In genomic region chr3:97226719-97227118, GRCm38 (mm10) we compare ENCODE assay signal across 8 mouse cellular contexts.
DNase-seq lines count a peak whose midpoint lies in the region; ATAC-seq lines count a peak whose summit lies in the region.

No protein-coding gene starts in this region.

- peak overlapping the region; percentile 86 for H3K9ac ChIP-seq in kidney, embryonic 14.5 days (ENCODE audit: low read depth, low read length)
- peak overlapping the region; percentile 90 for H3K9ac ChIP-seq in heart, embryonic 15.5 days

- no peaks in the 10 kb centered on the region for H3K9me3 ChIP-seq in kidney, embryonic 14.5 days (ENCODE audit: control insufficient read depth, low read length)
- H3K9me3 ChIP-seq in heart, embryonic 15.5 days (replicated peaks) = no peaks in the 10 kb centered on the region
- peaks cover 5% of the 10 kb centered on the region; the same call in 1 of the 2 replicates for H3K9me3 ChIP-seq in midbrain, embryonic 10.5 days (replicated peaks)

- peak; percentile 29; the same call in 1 of the 2 replicates for ATAC-seq in kidney, embryonic 14.5 days (ENCODE audit: low FRiP score, low TSS enrichment)
- no peak for ATAC-seq in heart, embryonic 15.5 days (replicated peaks; ENCODE audit: insufficient number of reproducible peaks, insufficient read depth, low FRiP score, low read depth)
- no peak for ATAC-seq in megakaryocyte-erythroid progenitor cell, adult 5-6 weeks (replicated peaks; ENCODE audit: low FRiP score, low TSS enrichment, poor library complexity, severe bottlenecking)

- peak overlapping the region; percentile 88 for H3K27ac ChIP-seq in kidney, embryonic 14.5 days (ENCODE audit: low read depth, low read length)
- H3K27ac ChIP-seq in heart, embryonic 15.5 days = peak overlapping the region; percentile 93
- H3K27ac ChIP-seq in midbrain, embryonic 10.5 days (replicated peaks) = peak overlapping the region; percentile 98

- H3K27me3 ChIP-seq in kidney, embryonic 14.5 days (ENCODE audit: control insufficient read depth, insufficient read depth, low read length) = no peaks in the 10 kb centered on the region
- H3K27me3 ChIP-seq in heart, embryonic 15.5 days = no peaks in the 10 kb centered on the region
- no peaks in the 10 kb centered on the region for H3K27me3 ChIP-seq in midbrain, embryonic 10.5 days (ENCODE audit: low read depth, poor library complexity, severe bottlenecking)

- no peak for DNase-seq in kidney, adult 9 months
- DNase-seq in Muller cell, postnatal 12 days (ENCODE audit: inconsistent ontology term) = peak; percentile 32
- no peak for DNase-seq in midbrain, embryonic 10.5 days (ENCODE audit: low spot score)
- no peak for DNase-seq in adrenal gland, adult 18-20 months (ENCODE audit: low spot score in 2 of 2)
- no peak for DNase-seq in thymus, postnatal 4 days

- H3K36me3 ChIP-seq in kidney, embryonic 14.5 days (ENCODE audit: control insufficient read depth, insufficient read depth, low read length) = peaks cover 8% of the 10 kb centered on the region; the same call in 1 of the 2 replicates
- peaks cover under 1% of the 10 kb centered on the region; the same call in 1 of the 2 replicates for H3K36me3 ChIP-seq in heart, embryonic 15.5 days
- H3K36me3 ChIP-seq in midbrain, embryonic 10.5 days = peaks cover 28% of the 10 kb centered on the region

- H3K4me3 ChIP-seq in kidney, embryonic 14.5 days (ENCODE audit: low read length) = peak overlapping the region; percentile 65
- peak overlapping the region; percentile 86 for H3K4me3 ChIP-seq in heart, embryonic 15.5 days
- peak overlapping the region; percentile 80 for H3K4me3 ChIP-seq in midbrain, embryonic 10.5 days

- H3K4me1 ChIP-seq in kidney, embryonic 14.5 days (ENCODE audit: control insufficient read depth, insufficient read depth, low read length) = peaks cover 15% of the 10 kb centered on the region
- H3K4me1 ChIP-seq in heart, embryonic 15.5 days (replicated peaks) = peaks cover 32% of the 10 kb centered on the region
- H3K4me1 ChIP-seq in midbrain, embryonic 10.5 days = peaks cover 52% of the 10 kb centered on the region

- H3K4me2 ChIP-seq in kidney, embryonic 14.5 days (replicated peaks; ENCODE audit: low read depth, low read length) = peak overlapping the region; percentile 59
- peak overlapping the region; percentile 91 for H3K4me2 ChIP-seq in heart, embryonic 15.5 days

- under 1% methylated on average over 18 of the region's 18 CpGs for WGBS in kidney, embryonic 14.5 days
- 1% methylated on average over 18 of the region's 18 CpGs for WGBS in heart, embryonic 15.5 days
- WGBS in midbrain, embryonic 10.5 days = under 1% methylated on average over 18 of the region's 18 CpGs
